Mouse (Mus musculus) adrenal gland, postnatal 10 days (tissue): ENCODE data around the gene Eci1. TPM values are rescaled to one million over a fixed set of nuclear protein-coding genes. Genes with fewer than 3 reads are reported as not detected.

Experiments used
- DNase-seq: peaks from one replicate; pipeline ENCODE4 v3.0.0; 2021; ENCODE audit warnings: mixed read lengths
- total RNA-seq, 2 experiments: library from RNA; stranded (reverse); gene quantifications; 2 replicates each; pipeline ENCODE4 v1.2.3; 2021

Eci1 gene
- total RNA-seq, 2 experiments from 2014 or later, result 654 to 683 TPM

DNA sequence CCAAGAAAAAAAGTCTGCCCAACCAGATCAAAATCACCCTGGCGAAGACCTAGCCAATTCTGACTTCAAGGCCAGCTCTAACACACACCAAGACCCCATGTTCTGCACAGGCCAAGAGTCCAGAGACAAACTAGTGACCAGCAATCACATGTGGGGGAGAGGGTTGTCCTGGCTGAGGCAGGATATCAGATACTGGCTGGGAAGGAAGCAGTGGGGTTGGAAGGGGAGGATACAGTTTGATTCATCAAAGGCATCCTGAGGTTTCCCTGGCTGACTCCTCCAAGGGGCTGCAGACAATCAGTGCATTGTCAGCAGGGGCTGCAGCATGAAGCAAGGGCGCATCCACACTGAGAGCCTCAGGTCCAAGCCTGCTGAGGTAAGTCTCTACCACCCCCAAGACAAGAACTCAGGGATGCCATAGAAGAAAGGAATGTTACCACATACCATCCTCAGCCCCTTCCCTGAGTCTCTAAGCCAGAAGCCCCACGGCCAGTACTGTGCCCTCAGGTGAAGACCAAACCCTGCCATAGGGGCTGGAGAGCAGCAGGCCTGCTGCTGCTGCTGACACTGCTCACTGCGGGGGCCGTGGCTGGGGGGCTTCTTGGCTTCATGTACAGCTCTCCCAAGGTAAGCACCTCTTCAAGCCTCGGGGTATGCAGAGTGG is 47.3 kb downstream of the Eci1 start, which contains the start of gene Bricd5:
Bricd5 (plus strand) TSS at position 273 of the 664 bp plus-strand sequence.
- no peak for DNase-seq

DNA sequence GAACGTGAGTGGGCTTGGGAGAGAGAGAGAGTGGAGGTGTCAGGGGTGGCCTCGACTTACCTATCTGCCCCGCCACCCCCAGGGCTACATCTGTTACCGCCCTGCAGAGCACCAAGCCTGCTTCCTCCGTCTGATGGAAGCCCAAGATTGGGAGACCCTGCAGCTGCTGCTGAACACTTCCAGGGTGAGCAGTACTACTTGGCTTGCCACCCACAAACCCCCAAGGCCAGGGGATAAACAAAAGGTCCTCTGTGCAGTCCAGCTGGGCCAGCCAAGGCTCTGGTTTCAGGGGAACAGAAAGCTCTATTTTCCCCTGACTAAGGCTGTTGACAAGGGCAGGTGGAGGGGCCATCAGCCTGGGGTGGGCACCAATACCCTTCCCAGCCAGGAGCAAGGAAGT is 48.1 kb downstream of the Eci1 start:
- peak; percentile 37 for DNase-seq

DNA sequence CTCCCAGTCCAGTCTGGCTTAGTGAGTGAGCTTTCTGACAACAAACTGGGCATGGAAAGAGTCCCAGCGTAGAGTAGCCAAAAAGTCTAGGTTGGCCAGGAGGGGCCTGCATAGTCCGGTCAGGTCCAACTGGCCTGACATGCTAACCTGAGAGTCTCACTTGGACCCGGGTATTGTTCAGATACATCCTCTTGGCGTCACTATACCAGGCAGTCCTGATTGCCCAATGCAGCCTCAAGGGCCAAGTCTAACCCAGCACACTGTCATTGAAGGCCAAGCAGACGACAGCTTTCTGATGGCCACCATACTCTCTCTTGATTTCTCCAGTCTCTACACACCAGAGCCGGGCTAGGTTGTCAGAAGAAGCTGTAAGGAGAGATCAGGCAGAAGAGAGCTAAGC is 49.1 kb downstream of the Eci1 start:
- DNase-seq, result no peak

DNA sequence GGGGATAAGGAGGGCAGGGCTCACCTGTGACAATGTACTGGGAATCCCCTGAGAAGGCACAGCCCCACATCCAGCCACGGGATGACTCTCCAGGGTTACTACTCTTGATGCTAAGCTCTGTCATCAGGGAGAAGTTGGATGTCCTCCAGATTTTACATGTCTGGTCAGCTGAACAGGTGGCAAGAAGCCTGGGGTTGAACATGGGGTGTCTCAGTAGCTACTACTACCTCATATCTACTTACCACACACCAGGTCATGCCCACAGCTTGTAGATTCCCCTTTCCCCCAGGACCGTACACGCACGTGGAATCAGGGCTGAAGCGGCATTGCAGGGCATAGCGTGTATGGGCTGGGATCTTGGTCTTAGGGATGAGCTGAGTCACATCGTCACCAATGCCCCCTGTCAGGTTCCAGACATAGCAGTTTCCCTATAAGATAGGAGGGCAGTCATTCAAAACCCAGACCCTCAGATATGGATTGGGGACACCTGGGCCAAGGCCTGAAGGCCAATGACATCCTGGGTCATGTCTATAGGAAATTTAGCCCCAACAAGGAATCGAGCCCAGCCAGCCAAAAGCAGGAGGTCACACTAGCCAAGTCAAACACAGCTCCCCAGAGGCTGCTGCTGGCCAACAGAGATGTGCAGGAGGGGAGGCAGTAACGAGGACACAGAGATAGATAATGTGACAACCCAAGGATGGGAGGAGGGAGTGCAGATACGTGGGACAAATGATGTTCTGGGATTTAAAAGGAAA is 49.8 kb downstream of the Eci1 start:
- DNase-seq, result no peak

DNA sequence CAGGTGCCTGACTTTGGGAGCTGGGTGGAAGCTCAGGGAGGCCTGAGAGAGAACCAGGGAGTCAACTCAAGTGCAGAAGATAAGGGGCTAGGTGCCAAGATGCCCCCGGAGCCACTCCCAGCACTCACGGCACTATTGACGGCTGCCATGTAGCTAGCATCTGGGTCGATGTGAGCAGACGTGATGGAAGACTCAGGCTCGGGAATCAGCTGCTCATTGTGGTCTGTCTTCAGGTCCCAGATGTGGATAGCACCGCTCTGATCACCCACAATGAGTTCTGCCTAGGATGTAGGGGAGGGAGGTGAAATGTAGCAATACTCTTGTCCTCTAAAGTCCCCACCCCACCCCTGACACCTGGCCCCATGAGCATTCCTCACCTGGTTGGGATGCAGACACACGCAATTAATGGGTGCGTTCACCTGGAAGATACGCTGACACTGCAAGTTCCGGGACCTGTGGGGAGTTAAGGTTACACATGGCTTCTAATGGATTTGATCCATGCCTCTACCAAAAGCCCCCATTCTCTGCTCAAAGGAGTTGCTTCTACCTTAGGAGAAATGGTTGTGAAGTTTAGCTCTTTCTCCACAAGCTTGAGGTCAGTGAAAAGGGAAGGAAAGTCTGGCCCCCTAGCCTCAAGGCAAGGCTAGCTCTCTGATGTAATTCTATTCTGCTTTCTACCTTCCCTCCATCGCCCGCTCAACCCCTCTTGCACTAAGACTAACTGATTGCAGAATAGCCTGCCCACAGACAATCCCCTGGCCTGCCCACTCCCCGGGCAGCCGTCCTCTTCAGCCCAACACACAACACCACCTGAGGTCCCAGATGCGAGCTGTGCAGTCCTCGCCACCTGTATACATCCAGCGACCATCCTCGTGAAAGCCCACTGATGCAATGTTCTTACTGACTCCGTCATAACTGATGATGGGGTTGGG is 50.9 kb downstream of the Eci1 start:
- no peak for DNase-seq

DNA sequence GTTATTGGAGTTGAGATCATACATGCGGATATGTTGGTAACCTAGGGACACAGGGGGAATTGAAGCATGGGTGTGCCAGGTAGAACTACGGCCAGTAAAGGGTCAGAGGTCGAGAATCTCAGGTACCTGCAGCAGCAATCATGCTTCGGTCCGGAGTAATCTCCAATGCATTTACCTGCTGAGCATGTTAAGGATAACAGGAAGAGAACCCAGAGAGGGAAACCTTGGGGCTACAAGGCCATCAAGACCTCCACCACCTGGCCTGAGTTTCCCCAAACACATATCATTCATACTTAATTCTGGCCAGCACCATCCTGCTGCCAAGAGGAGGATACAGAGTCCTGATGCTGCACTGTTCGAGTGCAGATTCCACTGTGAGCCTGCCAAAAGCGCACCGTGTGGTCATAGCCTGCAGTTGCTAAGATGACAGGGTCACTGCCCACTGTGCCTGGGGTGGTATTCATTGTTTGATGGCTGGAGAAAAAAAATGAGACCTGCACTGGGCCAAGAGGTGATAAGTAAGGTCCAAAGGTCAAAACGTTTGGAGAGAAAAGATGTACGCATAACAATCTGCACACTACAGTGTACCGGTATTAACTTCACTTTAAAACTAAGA is 51.7 kb downstream of the Eci1 start:
- no peak for DNase-seq

DNA sequence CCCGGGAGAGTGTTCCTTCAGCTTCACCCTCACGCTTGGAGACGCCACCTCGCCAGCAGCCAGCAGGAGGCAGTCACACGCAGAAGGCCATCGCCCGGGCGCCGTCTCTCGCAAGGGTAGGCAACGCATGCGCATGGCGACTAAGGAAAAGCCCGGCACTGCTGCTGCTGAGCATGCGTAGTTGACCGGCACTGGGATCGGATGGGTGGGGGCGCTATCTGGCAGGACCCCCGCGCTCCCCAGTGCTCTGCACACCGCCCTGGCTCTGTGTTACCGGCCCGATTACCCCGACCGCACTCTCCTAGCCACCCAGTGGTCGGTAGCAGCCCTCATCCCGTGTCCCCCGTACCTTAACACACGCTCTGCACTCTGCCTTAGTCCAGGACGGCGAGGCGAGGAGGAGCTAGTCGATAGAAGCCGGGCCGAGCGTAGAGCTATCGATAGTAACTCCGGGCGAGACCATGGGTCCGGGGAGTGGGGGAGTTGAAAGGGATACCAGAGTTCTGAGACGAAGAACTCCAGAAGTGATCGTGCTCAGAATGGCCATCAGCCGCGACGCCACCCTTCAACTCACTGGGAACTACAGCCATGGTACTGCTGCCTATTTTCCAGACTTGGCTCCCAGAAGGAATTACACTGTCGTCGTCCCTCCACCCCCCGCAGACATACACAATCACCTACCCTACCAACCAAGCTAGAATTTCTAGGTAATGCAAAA is 52.4 kb downstream of the Eci1 start, which contains the start of gene Mlst8:
Mlst8 (minus strand) TSS at position 416 of the 718 bp plus-strand sequence.
- DNase-seq, result peak; percentile 98

DNA sequence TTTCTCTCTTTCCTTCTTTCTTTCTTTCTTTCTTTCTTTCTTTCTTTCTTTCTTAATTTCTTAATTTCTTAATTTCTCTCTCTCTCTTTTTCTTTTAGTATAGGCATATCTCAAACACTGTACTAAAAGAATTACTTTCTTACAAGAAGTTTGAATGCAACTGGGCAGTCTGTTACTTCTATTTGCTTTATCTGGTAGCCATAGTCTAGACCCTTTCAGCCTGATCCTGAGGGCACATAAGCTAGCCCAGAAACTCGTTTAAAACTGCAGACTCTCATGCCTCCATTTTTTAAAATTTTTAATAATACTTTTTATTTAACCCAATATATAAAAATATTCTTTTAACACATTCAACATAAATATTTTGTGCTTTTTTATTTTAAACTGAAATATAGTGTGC is 53.0 kb downstream of the Eci1 start:
- DNase-seq, result no peak

DNA sequence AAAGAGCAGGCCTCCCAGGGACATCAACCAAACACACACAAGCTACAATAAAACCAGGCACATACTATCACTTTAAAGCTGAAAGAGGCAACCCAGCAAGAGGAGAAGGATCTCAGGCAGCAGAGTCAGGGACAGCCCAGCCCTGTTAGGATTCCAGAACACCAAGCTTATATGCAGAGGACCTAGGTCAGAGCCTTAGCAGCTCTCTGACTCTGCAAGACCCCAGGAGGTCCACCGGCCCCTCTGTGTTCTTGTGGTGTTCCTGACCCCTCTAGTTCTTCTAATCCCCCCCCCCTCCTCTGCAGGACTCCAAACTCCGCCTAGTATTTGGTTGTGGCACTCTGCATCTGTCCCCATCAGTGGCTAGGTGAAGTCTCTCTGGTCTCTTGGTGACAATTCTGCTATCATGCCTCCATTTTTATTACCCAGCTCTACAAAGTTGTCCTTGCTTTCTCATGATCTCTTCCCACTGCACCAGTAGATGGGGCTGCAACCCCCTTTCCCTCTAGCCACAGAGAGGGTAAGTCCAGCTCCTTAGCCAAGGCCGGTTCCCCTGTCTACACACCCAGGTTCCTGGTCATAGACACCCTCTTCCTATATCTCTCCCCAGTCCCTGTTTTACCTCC is 53.9 kb downstream of the Eci1 start:
- DNase-seq, result no peak

DNA sequence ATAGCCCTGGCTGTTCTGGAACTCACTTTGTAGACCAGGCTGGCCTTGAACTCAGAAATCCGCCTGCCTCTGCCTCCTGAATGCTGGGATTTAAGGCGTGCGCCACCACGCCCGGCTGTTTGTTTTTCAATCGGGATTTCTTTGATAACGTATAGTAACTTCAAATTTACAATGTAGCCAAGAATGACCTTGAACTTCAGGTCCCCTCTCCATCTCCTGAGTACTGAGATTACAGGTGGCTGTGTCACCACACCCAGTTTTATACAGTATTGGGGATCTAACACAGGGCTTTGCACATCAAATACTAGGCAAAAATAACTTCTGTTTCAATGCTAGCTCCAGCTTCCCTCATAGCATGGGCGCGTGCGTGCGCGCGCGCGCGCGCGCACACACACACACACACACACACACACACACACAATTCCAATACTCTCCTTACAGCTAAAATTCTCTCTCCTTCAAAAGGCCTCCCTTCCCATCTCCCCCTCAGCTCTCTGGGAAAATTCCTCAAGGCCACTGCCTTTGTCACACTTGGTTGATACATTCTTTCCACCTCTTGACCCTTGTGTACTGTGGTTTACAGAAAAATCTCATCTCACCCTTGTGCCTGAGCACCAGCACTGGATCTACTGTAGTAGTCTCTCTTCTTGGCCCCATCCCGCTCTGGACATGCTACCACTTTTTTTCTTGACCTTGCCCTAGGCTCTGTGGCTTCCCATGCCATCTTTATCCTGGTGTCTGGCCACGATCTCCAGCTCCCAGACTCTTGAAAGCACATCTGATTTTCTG is 54.8 kb downstream of the Eci1 start:
- DNase-seq, result no peak

DNA sequence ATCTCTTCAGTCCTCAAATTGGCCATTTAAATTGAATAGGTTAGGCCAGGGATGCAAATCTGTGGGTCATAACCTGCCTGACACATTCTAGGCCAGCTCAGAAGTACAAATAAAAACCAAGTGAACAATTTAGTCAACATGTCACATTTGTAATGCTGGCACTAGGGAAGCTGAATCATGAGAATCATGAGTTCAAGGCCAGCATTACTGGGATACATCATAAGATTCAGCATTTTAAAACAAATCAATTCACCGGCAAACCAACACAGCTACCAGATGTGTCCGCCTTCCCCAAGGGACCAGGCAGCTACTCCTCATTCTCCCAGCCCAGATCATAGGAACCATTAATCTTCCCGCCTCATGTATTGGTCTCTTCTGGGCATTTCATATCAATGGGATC is 57.1 kb downstream of the Eci1 start:
- DNase-seq, result no peak

DNA sequence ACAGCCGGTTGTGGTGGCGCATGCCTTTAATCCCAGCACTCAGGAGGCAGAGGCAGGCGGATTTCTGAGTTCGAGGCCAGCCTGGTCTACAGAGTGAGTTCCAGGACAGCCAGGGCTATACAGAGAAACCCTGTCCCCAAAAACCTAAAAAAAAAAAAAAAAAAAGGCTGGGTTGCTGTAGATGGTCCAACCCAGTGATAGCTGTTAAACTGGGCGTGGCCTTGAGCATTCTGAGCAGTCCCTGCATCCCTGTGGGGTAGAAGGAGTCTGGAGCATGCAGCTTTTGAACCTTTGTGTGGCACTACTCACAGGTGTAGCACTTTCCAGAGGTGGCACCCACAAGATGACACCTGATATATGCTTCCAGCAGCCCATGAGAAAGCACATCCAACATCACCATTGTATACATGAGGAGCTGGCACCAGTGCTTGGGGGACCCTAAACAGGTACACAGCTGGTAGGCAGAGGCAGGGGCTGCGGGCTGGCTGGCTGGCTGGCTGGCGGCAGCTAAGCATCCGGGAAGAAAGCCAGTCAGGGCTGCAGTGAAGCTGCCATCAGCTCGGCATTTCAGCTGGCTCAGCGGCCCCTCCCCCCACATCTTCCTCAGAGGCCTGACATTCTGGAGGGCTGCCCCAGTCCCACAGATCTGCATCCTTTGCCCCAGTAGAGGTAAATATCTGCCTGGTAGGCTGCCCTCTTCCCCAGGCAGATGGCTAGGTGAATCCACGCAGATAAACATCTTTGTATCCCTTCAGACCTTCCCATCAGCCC is 58.8 kb downstream of the Eci1 start:
- no peak for DNase-seq

DNA sequence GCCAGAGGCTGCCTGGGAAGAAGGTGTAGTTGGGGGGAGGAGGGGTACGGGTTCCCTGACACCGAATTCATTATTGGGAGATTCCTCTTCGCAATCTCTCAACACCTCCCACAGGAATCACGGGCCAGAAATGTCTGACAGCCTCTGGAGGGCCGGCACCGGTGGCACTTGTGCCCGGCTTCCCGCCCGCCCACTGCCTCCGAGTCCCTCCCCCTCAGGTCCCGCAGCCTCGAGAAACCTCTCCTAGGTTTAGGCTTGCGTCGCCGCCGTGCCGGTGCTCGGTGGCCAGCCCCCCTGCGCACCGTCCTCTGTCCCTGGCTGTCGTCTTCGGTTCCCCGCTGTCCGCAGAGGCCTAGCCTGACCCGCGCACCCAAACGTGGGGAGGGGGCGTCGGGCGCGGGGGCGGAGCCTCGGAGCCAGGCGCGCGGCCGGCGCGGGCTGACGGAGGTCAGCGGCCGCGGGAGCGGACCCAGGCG is 61.8 kb downstream of the Eci1 start, which contains the start of gene Caskin1:
Caskin1 (plus strand) TSS at position 416 of the 476 bp plus-strand sequence.
- DNase-seq, result peak; percentile 63

DNA sequence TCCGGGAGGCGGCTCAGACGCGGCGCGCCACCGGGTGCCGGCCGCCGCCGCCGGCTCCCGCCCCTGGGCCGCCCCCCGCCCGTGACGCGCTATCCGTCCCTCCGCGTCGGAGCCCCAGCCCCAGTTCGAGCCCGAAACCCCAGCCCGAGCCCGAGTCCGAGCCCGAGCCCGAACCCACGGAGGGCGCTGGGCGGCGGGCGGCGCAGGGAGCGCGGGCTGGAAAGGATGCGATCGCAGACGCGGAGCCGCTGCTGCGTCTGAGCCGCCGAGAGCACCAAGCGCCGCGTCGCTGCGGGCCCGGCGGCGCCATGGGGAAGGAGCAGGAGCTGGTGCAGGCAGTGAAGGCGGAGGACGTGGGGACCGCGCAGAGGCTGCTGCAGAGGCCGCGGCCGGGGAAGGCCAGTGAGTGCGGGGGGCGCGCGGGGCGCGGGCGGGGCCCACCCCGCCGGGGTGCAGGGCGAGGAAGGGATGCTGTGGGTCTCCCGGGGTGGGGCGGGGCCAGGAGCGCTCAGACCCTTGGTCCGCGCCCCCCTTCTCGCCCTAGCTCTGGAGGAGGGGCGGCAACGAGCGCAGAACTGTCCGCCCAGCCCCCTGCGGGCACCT is 62.3 kb downstream of the Eci1 start:
- no peak for DNase-seq
